Mouse (Mus musculus): ENCODE results near the gene Gemin6.
"Not testable (repeated sequence)": the region's sequence is repeated elsewhere in the genome, so short reads cannot be mapped to it uniquely, and the experiment has no call there.

Gene Gemin6

GRCm38 (mm10) chr17:80224326-80225116 is at the start of gene Gemin6:
TSS of gene Gemin6 (plus strand) at chr17:80224441.
- DNase-seq: peak; percentile 82 to 87

GRCm38 (mm10) chr17:80174699-80175385 is 49.4 kb upstream of the Gemin6 start:
- no peak for DNase-seq

GRCm38 (mm10) chr17:80175386-80175739 is 48.9 kb upstream of the Gemin6 start:
- DNase-seq: no peak

GRCm38 (mm10) chr17:80175966-80176365 is 48.3 kb upstream of the Gemin6 start:
- no peak for DNase-seq

DNA sequence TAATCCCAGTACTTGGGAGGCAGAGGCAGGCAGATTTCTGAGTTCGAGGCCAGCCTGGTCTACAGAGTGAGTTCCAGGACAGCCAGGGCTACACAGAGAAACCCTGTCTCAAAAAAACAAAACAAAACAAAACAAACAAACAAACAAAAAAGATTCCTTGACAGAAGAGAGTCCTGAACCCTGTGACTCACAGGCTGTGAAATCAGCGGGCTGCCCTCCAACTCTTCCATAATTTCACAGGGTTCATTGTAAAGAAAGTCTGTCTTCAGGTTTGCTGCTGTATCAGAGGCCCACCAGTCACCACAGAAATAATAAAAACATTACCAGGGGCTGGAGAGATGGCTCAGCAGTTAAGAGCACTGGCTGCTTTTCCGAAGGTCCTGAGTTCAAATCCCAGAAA is 45.4 kb upstream of the Gemin6 start:
- DNase-seq: not testable (repeated sequence)

DNA sequence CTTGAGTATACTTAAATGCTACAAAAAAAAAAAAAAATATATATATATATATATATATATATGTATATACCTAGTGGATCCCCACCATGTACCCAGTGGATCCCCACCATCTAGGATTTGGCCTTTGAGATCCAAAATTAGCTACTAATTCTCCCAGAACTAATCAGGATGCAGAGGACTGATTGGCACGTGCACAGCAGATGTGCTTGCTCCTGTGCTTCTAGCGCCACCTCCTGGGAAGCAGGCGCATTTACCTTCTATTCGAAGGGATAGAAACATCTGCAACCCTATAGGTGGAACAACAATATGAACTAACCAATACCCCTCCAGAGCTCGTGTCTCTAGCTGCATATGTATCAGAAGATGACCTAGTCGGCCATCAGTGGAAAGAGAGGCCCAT is 44.3 kb upstream of the Gemin6 start:
- DNase-seq: peak; percentile 86 to 87

DNA sequence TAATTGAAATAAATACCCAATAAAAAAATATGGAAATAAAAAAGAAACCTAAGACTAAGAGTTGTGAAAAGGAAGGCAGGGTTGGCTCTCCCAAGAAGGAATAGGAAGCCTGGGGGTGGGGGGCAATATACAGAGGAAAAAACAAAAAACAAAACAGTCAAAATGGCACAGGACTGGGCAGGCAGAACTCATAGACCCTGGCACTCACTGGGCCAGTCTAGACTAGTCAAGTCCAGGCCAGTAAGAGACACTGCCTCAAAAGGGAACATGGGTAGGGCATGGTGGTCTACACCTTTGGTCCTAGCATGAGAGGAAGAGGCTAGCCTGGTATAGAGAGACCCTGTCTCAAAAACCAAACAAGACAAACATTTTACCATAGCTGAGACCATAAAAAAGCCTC is 43.8 kb upstream of the Gemin6 start:
- no peak for DNase-seq

DNA sequence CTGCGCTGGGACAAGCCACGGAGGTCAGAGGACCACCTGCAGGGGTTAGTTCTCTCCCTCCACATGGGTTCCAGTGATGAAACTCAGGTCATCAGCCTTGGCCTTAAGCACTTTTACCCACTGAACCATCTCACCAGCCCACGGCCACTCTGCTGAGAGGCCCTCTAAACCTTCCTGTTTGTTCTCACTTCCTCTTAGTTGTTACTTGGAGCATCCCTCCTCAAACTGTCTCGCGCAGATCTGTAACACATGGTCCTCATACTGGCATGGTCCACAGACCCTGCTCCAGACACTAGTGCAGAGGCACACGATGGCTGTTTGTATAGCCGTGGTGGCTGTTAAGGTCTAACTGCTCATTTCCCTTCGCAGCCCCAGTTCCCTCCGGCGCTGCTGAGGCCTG is 40.6 kb upstream of the Gemin6 start:
- DNase-seq: no peak

- peak in 1 of 2 experiments; percentile 42 for DNase-seq
Measured at GRCm38 (mm10) chr17:80193075-80193474, 31.2 kb upstream of the Gemin6 start.

DNA sequence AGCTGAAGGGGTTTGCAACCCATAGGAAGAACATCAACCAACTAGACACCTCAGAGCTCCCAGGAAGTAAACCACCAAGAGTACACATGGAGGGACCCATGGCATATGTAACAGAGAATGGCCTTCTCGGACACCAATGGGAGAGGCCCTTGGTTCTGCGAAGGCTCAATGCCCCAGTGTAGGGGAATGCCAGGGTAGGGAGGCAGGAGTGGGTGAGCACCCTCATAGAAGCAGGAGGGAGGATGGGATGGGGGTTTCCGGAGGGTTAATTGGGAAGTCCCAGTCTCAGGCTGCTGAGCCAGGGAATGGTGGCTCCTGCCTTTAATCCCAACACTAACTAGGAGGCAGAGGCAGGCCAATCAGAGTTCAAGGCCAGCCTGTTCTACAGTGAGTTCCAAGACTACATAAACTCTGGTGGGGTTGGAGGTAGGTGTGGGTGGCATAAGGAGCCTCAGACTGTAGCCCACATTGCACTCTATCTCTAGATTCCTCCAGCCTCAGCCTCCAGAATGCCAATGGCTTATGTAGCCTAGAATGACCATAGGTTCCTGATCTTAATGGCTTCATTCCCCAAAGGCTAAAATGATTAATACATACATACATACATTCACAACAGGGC is 25.0 kb upstream of the Gemin6 start:
- no peak for DNase-seq

DNA sequence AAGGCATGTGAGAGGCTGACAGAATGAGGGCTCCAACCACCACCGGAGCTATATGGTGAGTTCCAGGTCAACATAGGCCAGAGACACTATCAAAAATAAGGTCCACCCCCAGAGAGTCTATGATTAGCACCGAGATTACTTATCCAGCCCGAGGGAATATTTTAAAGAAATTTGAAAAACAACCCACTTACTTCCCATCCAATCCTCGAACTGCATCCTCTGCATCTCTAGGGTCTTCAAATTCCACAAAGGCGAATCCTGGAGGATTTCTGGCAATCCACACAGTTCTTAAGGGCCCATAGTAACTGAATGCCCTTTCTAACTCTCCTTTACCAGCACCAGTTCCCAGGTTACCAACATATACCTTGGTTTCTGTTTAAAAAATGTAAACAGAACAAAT is 18.6 kb upstream of the Gemin6 start:
- DNase-seq: no peak

GRCm38 (mm10) chr17:80206301-80206670 is 18.0 kb upstream of the Gemin6 start:
- DNase-seq: peak; percentile 71

GRCm38 (mm10) chr17:80206671-80207581 is 17.3 kb upstream of the Gemin6 start, which contains the start of the genes Srsf7 and Ttc39d:
TSS of gene Srsf7 (minus strand) at chr17:80207307.
TSS of gene Ttc39d (plus strand) at chr17:80207460.
- DNase-seq: peak; percentile 99

GRCm38 (mm10) chr17:80213998-80214397 is 10.2 kb upstream of the Gemin6 start:
- not testable (repeated sequence) for DNase-seq

DNA sequence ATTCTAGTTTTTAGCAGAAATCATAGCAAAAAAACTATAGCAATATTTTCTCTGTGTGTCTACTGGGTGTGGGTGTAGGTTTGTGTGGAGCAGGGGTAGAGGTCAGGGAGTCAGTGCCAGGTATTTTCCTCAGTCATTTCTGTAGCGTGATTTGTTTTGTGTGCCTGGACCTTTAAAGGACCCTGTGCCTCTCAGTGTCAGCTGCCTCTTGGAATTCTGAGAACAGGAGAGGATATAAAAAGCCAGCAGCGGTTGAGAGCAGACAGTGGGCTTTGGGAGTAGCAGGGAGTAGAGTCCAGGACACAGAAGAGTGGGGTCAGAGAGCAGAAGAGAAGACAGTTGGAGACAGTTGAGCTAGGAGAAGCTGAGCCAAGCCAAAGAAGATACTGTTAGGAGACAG is 4.1 kb upstream of the Gemin6 start:
- DNase-seq: no peak

- no peak for DNase-seq
Measured at GRCm38 (mm10) chr17:80221202-80221601, 3.0 kb upstream of the Gemin6 start.

DNA sequence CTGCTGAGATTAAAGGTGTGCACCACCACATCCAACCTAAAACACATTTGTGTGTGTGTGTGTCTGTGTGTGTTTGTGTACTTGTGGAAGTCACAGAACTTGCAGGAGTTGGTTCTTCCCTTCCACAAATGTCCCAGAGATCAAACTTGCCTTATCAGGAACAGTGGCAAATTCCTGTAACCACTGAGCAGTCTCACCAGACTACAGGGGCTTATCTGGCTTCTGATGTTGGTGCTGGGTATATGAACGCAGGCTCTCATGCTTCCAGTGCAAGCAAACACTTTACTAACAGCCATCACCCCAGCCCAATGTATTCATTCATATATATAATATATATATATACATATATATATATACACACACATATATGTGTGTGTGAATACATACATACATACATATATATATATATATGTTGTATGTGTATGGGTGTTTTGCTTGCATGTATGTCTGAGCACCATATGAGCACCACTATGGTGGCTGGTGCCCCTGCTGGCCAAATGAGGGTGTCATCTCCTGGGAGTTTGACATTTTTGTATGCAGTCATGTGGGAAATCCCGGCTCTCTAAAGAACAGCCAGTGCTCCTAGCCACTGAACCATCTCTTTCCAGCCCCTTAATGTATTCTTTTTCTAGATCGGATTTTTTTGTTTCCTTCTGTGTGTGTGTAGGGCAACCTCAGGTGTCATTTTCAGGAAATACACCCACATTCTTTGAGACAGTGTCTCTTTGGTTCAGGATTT is 2.2 kb upstream of the Gemin6 start:
- no peak for DNase-seq

DNA sequence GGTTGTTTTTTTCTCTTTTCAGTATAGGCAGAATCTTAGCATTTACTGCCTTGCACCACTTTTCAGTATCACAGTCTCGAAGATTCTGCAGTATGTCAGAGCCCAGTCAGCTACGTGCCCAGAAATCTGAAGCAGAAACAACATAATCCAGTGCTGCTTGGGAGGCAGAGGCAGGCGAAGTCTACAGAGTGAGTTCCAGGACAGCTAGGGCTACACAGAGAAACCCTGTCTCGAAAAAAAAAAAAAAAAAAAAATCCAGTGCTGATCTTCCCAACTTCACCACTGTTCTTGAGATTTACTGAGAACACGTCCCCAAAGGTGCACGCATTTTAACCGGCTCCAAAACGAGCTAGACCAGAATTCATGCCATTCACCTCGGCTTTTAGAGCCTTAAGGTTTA is 412 bp upstream of the Gemin6 start:
- DNase-seq: peak in 1 of 2 experiments; percentile 14

DNA sequence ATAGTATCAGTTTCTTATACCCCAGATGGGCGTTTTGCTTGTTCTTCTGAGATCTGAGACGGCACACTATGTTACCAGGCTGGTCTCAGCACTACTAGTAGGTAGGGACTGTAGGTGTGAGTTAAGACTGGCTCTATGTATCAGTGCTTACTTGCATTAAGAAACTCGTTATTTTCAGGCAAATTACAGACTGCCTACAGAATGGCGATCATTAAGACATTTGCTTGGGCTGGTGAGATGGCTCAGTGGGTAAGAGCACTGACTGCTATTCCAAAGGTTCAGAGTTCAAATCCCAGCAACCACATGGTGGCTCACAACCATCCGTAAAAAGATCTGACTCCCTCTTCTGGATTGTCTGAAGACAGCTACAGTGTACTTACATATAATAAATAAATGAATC is 901 bp downstream of the Gemin6 start:
- not testable (repeated sequence) for DNase-seq

DNA sequence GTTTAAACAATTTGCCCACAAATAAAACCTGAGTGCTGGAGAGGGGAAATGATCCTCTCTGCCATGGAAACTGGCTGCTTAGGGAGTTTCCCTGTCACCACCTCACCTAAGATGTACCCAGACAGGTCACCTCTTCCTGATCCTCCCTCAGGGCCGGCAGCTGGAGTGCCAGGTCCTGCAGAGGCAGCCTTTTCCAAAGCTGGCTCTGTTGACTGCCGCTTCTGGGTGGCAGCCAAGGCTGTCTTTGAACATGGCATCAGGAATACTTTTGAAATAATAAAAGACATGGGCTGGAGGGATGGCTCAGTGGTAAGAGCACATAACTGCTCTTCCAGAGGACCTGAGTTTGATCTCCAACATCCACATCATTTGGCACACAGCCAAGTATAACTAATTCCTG is 5.2 kb downstream of the Gemin6 start:
- DNase-seq: peak; percentile 27 to 28

DNA sequence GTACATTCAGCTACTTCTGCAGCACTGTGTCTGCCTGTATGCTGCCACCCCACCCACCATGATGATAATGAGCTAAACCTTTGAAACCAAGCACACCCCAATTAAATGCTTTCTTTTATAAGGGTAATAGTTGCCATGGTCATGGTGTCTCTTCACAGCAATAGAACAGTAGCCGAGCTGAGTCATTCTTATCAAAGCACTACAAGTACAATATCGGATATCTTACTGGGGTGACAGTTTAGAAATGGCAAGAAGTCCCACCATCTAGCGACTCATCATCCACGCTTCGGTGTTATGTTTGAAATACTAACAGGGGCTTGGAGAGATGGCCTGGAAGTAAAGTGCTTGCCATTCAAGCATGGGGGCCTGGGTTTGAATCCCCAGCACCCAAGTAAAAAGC is 9.6 kb downstream of the Gemin6 start:
- no peak for DNase-seq

DNA sequence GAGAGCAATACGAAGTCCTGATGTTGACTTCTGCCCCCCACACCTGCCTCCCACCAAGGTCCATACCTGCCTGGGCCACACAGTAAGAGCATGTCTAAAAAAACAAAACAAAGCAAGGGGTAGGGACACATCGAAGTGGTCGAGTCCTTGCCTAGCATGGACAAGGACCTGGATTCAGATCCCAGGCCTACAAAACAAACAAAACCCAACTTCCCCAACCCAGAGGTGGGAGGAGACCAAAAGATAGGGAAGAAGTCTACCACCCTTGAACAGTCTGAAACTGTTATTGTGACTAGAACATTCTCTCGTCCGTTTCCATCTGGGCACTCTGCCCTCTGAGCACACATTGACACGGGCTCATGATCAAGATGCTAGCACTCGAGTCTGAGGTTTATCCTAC is 10.1 kb downstream of the Gemin6 start:
- DNase-seq: no peak
